Mouse (Mus musculus) ovary, adult 2 months (tissue): ENCODE results near the gene BC004004. TPM values are rescaled to one million over a fixed set of nuclear protein-coding genes. Genes with fewer than 3 reads are reported as not detected.

ENCODE experiments used
- polyA plus RNA-seq: library from polyadenylated mRNA; depleted of rRNA; stranded (reverse); fragments of >200 nt; gene quantifications from 2 replicates; pipeline ENCODE4 v1.2.3, GENCODE M21; 2012; rRNA removed

The BC004004 gene
- polyA plus RNA-seq = 47.9 and 51.4 TPM in 2 replicates

DNA sequence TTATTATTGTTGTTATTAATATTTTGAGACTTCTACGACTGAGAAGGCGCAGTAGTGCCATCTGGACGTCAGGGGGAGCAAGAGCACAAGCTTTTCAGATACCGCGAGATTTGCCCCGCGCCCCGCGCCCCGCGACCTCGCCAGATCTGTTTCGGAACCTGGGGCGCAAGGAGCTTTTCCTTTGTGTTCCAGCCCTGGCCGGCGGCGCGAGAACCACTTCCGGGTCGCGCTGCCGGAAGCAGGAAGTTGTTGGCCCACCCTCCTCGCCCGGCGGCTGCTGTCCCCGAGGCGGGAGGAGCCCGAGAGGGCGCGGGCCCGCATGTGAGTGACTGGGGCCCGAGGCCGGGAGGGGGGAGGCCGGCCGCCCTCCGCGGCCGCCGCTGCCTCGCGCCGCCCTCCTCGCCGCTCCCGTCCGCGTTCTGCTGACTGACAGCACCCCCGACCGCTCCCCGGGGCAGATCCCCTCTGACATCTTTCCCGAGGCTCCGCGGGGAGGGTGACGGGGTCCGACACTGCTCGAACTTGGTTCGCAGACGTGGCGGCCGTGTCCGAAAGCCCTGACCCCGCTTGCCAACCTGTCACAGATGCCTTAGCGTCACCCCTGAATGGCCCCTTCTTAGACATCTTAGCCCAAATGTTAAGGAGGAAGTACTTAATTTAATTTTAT lies at the start of gene BC004004:
BC004004 (plus strand) TSS at position 107 of the 667 bp plus-strand sequence.

DNA sequence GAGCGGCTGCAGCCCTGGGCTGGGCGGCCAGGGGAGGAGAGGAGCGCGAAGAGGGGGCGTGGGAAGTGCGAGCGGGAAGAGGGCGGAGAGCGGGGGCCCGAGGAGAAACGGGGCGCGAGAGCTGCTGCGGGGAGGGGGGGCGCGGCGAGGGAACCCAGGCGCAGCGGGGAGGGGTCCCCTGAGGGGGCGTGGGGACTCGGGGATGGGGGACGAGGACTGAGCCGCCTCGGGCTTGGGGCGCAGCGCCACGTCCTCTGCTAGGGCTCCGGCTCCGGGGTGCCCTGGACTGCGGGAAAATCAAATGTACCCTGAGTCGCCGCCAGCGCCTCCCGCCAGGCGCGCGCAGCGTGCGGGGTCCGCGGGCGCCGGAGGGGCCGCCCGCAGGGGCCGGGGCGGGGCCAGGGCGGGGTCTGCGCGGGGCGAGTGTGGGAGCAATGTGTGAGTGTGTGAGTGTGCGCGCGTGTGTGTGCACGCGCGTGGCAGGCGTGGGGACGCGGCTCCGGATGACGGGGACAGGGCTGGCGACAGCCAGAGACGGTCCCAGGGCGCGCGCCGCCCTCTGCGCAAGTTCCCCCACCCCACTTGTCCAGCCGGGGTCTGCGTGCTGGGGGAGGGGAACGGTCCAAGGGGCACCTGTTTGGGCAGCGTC lies 30.7 kb upstream of the BC004004 start, which contains the start of gene Cpne5:
Cpne5 (minus strand) TSS at position 396 of the 649 bp plus-strand sequence.

DNA sequence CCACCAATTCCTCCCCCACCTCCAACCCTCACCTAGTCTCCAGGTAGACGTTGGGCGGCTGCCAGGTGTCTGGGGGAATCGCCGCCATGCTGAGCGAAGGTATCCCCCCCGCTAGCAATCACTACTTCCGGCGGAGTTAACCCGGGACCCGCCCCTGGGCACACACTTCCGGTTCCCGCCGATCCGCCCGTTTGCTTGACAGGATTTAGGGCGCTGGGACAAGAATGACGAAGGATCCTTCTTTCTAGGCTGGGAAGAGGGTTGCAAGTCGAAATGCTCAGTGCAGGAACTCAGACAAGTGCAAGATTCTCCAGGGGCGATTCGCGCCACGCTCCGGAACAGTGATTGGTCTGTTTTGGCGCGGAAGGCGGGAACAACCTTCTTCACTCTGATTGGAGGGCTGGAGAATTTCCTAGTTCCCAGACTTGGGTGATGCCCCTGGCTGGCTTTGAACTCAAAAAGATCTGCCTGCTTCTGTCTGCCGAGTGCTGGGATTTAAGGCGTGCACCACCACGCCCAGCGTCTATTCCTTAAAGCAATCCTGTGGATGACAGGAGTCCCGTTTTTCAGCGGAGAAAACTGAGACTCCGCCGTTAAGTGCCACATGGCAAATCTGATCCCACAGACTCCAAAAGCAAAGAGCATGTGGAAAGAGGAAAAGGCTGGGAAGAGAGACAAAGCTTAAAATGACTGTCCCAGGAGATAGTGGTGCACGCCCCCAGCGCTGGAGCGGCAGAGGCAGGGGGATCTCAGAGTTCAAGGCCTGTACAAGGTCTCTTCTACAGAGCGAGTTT lies 4.6 kb upstream of the BC004004 start, which contains the start of gene Ppil1:
Ppil1 (minus strand) TSS at position 347 of the 794 bp plus-strand sequence.

DNA sequence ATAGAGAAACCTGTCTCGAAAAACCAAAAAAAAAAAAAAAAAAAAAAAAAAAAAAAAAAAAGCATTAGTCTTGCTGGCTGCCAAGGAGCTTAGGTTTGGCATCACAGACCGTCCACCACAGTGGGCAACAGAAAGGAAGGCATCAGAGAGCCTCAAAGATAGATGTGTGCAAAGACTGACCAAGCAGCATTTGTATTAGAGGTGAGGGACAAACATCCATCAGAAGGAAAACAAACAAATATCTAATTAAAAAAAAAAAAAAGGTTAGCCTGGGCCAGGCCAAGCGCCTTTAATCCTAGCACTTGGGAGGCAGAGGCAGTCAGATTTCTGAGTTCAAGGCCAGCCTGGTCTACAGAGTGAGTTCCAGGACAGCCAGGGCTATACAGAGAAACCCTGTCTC lies 48.8 kb downstream of the BC004004 start, which contains the start of gene Pi16:
Pi16 (plus strand) TSS at position 301 of the 400 bp plus-strand sequence.

DNA sequence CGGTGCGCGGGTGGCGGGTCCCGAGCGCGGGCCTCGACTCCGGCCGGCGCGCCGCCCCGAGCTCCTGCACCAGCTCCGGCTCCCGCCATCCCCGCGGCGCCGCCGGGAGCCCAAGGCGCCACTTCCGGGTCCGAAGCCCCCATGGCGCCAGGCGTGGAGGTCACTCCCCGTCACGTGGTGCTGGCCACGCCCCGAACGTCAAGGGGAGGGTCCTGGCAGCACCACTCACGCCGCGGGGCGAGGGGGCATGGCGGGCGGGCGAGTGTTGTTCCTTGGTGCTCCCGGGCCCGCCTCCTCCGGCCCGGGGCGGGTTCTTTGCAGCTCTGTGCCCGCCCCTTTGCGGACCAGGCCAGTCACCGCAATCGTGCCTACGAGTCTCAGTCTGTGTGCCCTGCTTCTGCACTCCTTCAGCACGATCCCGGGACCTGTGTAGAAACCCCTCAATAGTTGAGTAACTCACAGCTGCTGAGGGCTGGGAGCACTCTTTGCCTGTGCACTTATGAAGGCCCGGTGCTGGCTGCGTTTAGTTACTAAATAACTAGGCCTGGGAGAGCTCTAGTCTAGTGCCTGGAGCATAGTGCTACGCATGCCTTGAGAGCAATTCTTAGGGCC lies 79.2 kb downstream of the BC004004 start, which contains the start of gene Mtch1:
Mtch1 (minus strand) TSS at position 290 of the 612 bp plus-strand sequence.

DNA sequence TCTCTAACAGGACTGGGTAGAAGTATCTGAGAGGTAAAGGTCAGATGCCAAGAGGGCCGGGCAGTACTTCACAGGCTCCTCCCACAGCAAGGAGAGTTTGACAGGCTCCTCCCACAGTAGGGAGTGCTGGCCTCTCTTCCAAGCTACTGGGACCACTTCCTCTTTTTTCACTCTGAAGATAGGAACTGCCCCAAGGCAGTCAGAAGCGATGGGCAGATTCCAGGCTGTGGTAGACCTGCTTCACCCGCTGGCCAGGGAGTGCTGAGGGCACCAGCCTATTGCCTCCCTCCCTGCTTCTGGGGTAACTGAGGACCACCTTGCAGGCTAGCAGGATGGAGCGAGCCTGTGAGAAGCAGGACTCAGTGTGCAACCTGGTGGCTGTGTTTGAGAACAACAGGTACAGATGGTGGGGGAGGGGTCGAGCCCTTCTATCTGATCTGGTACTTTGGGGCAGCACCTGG lies 92.2 kb downstream of the BC004004 start, which contains the start of gene Fgd2:
Fgd2 (plus strand) TSS at position 154 of the 461 bp plus-strand sequence.

Other genes starting within 250 kb of the BC004004 start
- 173 and 223 TPM in 2 replicates for gene Srsf3, start 236.2 kb upstream of the BC004004 start, polyA plus RNA-seq
- gene Cdkn1a, start 177.8 kb upstream of the BC004004 start, polyA plus RNA-seq = 51.4 and 61.8 TPM in 2 replicates
- gene Rab44, start 154.6 kb upstream of the BC004004 start, polyA plus RNA-seq = 1.4 and 2.4 TPM in 2 replicates
- gene Cpne5, start 30.6 kb upstream of the BC004004 start, polyA plus RNA-seq = 7.1 and 10.4 TPM in 2 replicates
- gene Ppil1, start 4.6 kb upstream of the BC004004 start, polyA plus RNA-seq = 29.9 and 40.3 TPM in 2 replicates
- gene Pi16, start 48.9 kb downstream of the BC004004 start, polyA plus RNA-seq = 13.3 and 15.4 TPM in 2 replicates
- gene Mtch1, start 79.1 kb downstream of the BC004004 start, polyA plus RNA-seq = 423 and 547 TPM in 2 replicates
- gene Fgd2, start 92.1 kb downstream of the BC004004 start, polyA plus RNA-seq = 23.0 and 27.7 TPM in 2 replicates
- 39.0 and 58.6 TPM in 2 replicates for gene Pim1, start 222.0 kb downstream of the BC004004 start, polyA plus RNA-seq